Mouse (Mus musculus): ENCODE data around the gene Cxxc4. TPM values are rescaled to one million over a fixed set of nuclear protein-coding genes. Genes with fewer than 3 reads are reported as not detected.

Cxxc4 gene
- total RNA-seq, 4 experiments from 2014 or later = 0.24 to 0.54 (median 0.36) TPM

GRCm38 (mm10) chr3:134243850-134244247 lies 7.6 kb downstream of the Cxxc4 start:
- DNase-seq (ENCODE audit: low spot score in 2 of 2) = no peak

GRCm38 (mm10) chr3:134254221-134254620 lies 17.9 kb downstream of the Cxxc4 start:
- DNase-seq (ENCODE audit: low spot score in 2 of 2) = no peak

DNA sequence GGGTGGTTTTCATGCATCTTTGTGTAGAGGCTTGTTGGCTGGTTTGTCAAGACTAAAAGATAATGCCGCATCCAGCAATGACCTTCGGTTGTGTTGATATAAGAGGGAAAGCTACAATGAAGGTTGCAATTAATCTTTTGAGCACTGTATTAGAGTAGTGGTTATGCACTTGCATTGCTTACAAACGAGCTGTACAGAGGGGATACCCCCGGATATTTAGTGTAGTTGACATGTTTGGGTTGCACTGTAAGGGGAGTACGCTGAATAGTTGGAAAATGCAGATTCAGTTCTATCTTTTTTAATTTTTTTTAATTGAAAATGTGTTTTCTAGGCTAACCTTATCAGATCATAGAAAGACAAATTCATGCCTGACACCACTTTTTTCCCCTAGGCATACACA lies 22.4 kb downstream of the Cxxc4 start:
- DNase-seq (ENCODE audit: low spot score in 2 of 2) = no peak

DNA sequence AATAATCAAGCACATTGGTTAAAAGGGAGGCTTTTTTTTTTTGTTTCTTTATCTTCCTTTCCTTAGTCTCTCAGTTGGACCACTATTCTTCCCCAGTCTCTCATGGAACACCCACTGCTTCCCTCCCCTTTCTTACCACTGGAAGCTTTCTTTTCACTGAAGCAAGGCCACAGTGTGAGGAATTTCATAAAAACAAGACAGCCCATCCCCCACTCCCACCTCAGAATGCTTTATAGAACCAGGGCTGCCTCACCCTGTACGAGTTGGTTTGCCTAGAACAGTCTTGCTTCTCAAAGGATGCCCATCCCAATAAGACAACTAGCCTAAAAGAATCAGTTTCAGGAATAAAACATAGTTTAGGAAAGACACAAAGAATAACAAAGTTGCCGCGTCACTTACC lies 23.0 kb downstream of the Cxxc4 start:
- DNase-seq (ENCODE audit: low spot score in 2 of 2) = no peak

GRCm38 (mm10) chr3:134279655-134280054 lies 43.4 kb downstream of the Cxxc4 start:
- no peak for DNase-seq (ENCODE audit: low spot score in 2 of 2)

GRCm38 (mm10) chr3:134281527-134282370 lies 45.5 kb downstream of the Cxxc4 start:
- DNase-seq (ENCODE audit: low spot score in 2 of 2) = no peak

GRCm38 (mm10) chr3:134295217-134295616 lies 58.9 kb downstream of the Cxxc4 start:
- no peak for DNase-seq (ENCODE audit: low spot score in 2 of 2)

DNA sequence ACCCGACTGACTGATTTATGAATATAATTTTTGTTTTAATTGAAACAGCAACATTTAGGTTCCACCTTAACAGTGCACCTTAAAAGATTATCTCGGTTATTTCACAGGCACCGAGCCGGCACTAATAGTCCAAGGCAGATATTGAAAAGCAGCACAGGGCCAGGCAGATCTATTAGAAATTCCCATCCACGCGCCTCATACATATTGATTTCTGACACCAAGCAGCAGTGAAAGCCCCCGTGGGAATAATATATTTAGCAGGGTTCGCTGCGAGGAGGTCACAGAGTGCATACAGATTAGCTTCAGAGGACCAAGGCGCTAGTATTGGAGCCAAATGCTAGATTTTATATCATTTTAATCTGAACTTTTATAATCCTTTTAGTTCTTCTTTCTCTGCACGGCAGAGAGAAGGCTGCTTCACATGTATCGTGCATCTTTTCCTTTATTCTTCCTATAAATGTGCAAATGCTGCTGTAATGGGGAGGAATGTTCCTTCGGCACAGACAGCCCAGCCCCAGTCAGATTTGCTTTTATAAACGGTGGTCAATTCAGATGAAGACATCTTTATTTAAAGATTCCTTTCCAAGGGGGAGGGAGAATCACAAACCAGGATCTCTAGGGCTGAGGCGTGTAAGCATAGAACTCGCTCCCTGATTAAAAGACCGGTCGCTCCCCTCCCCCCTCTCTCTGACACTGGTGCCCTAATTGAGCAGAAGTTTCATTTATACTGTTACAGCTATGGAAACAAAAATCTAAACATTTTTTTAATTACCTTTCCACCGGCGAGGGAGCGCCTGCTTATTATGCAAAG lies 66.6 kb downstream of the Cxxc4 start:
- DNase-seq (ENCODE audit: low spot score in 2 of 2) = no peak

GRCm38 (mm10) chr3:134303492-134303808 lies 67.2 kb downstream of the Cxxc4 start:
- no peak for DNase-seq (ENCODE audit: low spot score in 2 of 2)

- no peak for DNase-seq (ENCODE audit: low spot score in 2 of 2)
Measured at GRCm38 (mm10) chr3:134306507-134306906, 70.2 kb downstream of the Cxxc4 start.

- DNase-seq (ENCODE audit: low spot score in 2 of 2) = no peak
Measured at GRCm38 (mm10) chr3:134307801-134308200, 71.5 kb downstream of the Cxxc4 start.

Small RNA genes within 50 kb of the gene (microRNA-seq; reads per million reads assigned to microRNA genes)
- gene Mir1895 = not detected
